Mouse (Mus musculus) CH12.LX (cell line): ENCODE measurements around the gene Otud7a. TPM values are rescaled to one million over a fixed set of nuclear protein-coding genes. Genes with fewer than 3 reads are reported as not detected.
A peak's percentile ranks its signal among the peaks of the same experiment; 100 is the strongest.

Source experiments
- DNase-seq: peaks from one replicate; pipeline ENCODE4 v3.0.0-alpha.2; 2013; ENCODE audit errors: extremely low read depth
- H3K27ac ChIP-seq: 2 replicates; pipeline ENCODE4 v1.5.1; 2012; ENCODE audit warnings: low read depth, mild to moderate bottlenecking, control low read depth, moderate library complexity; ENCODE audit not compliant: insufficient read depth
- H3K27me3 ChIP-seq: replicated peaks from 2 replicates; pipeline ENCODE3; 2012; ENCODE audit warnings: inconsistent platforms
- H3K36me3 ChIP-seq, 2 experiments: replicated peaks in 1 of 2; 2 replicates each; pipeline versions ENCODE3 to v1.6.1; 2012; ENCODE audit warnings: inconsistent platforms in 1 of 2, low read length in 1 of 2, mild to moderate bottlenecking in 1 of 2, mixed read lengths in 1 of 2, moderate library complexity in 1 of 2; ENCODE audit not compliant: control insufficient read depth in 1 of 2, insufficient read depth in 1 of 2
- H3K4me1 ChIP-seq, 2 experiments: 2 replicates each; pipeline ENCODE4 v1.6.1; 2012; ENCODE audit warnings: inconsistent platforms in 1 of 2, moderate library complexity in 1 of 2; ENCODE audit not compliant: insufficient read depth in 2 of 2, control insufficient read depth in 1 of 2
- H3K4me2 ChIP-seq: 2 replicates; pipeline ENCODE4 v1.6.1; 2012; ENCODE audit warnings: low read depth, mild to moderate bottlenecking, control low read depth; ENCODE audit not compliant: poor library complexity, insufficient read depth, severe bottlenecking
- H3K4me3 ChIP-seq, 3 experiments: fragments of 150-350 bp in 1 of 3; sonication (generic) in 1 of 3; replicated peaks in 1 of 3; 2 replicates each; pipeline versions ENCODE3 to v1.5.1; 2011 to 2012; ENCODE audit warnings: low read depth in 2 of 3, low read length in 2 of 3, mild to moderate bottlenecking in 2 of 3, moderate library complexity in 2 of 3, control low read depth in 1 of 3, improper control_type of control experiment in 1 of 3, inconsistent platforms in 1 of 3, mixed read lengths in 1 of 3; ENCODE audit not compliant: poor library complexity in 1 of 3
- H3K79me2 ChIP-seq: replicated peaks from 2 replicates; pipeline ENCODE4 v1.6.1; 2012; ENCODE audit warnings: mild to moderate bottlenecking, moderate library complexity; ENCODE audit not compliant: control insufficient read depth, poor library complexity, insufficient read depth, severe bottlenecking; ENCODE audit errors: extremely low read depth
- H3K9ac ChIP-seq: 2 replicates; pipeline ENCODE4 v1.6.1; 2012; ENCODE audit warnings: low read depth, mild to moderate bottlenecking, control low read depth, moderate library complexity; ENCODE audit not compliant: insufficient read depth
- H3K9me3 ChIP-seq: replicated peaks from 2 replicates; pipeline ENCODE3; 2012; ENCODE audit warnings: low read length, inconsistent platforms, mixed read lengths
- CTCF ChIP-seq, 2 experiments: IDR thresholded peaks in 1 of 2; conservative IDR thresholded peaks in 1 of 2; 2 replicates each; pipeline ENCODE4 v1.5.1; 2011 to 2012; ENCODE audit warnings: low read depth in 2 of 2, low read length in 2 of 2, improper control_type of control experiment in 1 of 2, inconsistent platforms in 1 of 2, mild to moderate bottlenecking in 1 of 2, moderate library complexity in 1 of 2
- ELF1 ChIP-seq: IDR thresholded peaks from 2 replicates; pipeline ENCODE4 v1.6.1; 2014; ENCODE audit warnings: low read depth, mild to moderate bottlenecking, inconsistent platforms, low read length, improper control_type of control experiment
- GABPA ChIP-seq: IDR thresholded peaks from 2 replicates; pipeline ENCODE4 v1.6.1; 2012; ENCODE audit warnings: low read depth, low read length, improper control_type of control experiment, inconsistent platforms; ENCODE audit not compliant: insufficient replicate concordance
- HCFC1 ChIP-seq: IDR thresholded peaks from 2 replicates; pipeline ENCODE4 v1.6.1; 2012; ENCODE audit warnings: low read depth, mild to moderate bottlenecking, inconsistent platforms, low read length, improper control_type of control experiment
- MAX ChIP-seq: IDR thresholded peaks from 2 replicates; pipeline ENCODE4 v1.6.1; 2011; ENCODE audit warnings: low read length, improper control_type of control experiment
- MXI1 ChIP-seq: IDR thresholded peaks from 2 replicates; pipeline ENCODE4 v1.6.1; 2011; ENCODE audit warnings: mild to moderate bottlenecking, low read depth, low read length, improper control_type of control experiment
- NELFE ChIP-seq: IDR thresholded peaks from 2 replicates; pipeline ENCODE4 v1.6.1; 2011; ENCODE audit warnings: low read depth, low read length, improper control_type of control experiment
- PAX5 ChIP-seq: IDR thresholded peaks from 2 replicates; pipeline ENCODE4 v1.6.1; 2012; ENCODE audit warnings: low read length, inconsistent platforms, mixed read lengths
- POLR2AphosphoS2 ChIP-seq: IDR thresholded peaks from 2 replicates; pipeline ENCODE4 v1.6.1; 2011; ENCODE audit warnings: low read depth, low read length, improper control_type of control experiment
- RAD21 ChIP-seq: IDR thresholded peaks from 2 replicates; pipeline ENCODE4 v1.6.1; 2011; ENCODE audit warnings: low read depth, mild to moderate bottlenecking, low read length, improper control_type of control experiment, moderate library complexity
- SMC3 ChIP-seq: IDR thresholded peaks from 2 replicates; pipeline ENCODE4 v1.6.1; 2011; ENCODE audit warnings: low read depth, low read length, improper control_type of control experiment
- TCF12 ChIP-seq: IDR thresholded peaks from 2 replicates; pipeline ENCODE4 v1.6.1; 2014; ENCODE audit warnings: low read depth, mild to moderate bottlenecking, inconsistent platforms, low read length, improper control_type of control experiment
- dilution Hi-C: fragments of 300-500 bp; cut with MboI; formaldehyde crosslinking; loops from 2 replicates; pipeline ENCODE4 v1.14.3; 2020; ENCODE audit warnings: low sequenced_read_pairs; ENCODE audit not compliant: extremely low pct_unique_long_range_greater_than_20kb, extremely low pct_ligation_motif_present
- in situ Hi-C: fragments of 300-500 bp; cut with MboI; formaldehyde crosslinking; loops from 3 replicates; pipeline ENCODE4 v1.14.3; 2019; ENCODE audit warnings: low sequenced_read_pairs, low pct_ligation_motif_present, low pct_unique_long_range_greater_than_20kb, mixed read lengths
- polyA plus RNA-seq: library from polyadenylated mRNA; unstranded; fragments of >175 nt; gene quantifications from 2 replicates; pipeline ENCODE4 v1.2.1, GENCODE M21; 2012; ENCODE audit warnings: low read depth; ENCODE audit not compliant: insufficient read length
- total RNA-seq, 2 experiments: library from RNA; depleted of rRNA; stranded (reverse); fragments of 300-350 nt in 1 of 2; fragments of >200 nt in 1 of 2; gene quantifications; 2 replicates each; pipeline ENCODE4 v1.2.3; 2012 to 2014

Otud7a gene
- total and polyA plus RNA-seq, 3 experiments = not detected

- Histone ChIP-seq H3K79me2 (no peaks in the 10 kb centered on the region), H3K9me3 (no peaks in the 10 kb centered on the region), H3K9ac (no peak overlapping the region), H3K27me3 (peaks cover 76% of the 10 kb centered on the region), H3K4me3 (no peak overlapping the region), H3K27ac (no peak overlapping the region), H3K4me1 (no peaks in the 10 kb centered on the region), H3K36me3 (no peaks in the 10 kb centered on the region), H3K4me2 (no peak overlapping the region)
- in situ Hi-C loops (loop anchor here (25.0 kb wide), 1 partner anchor 1007 kb away; no protein-coding TSS in a partner anchor), dilution Hi-C loops (no loop called here)
- DNase-seq = no peak
- TF ChIP-seq NELFE = no peak
- no peak for TF ChIP-seq TCF12
- no peak for TF ChIP-seq POLR2AphosphoS2
- no peak for TF ChIP-seq GABPA
- TF ChIP-seq MXI1 = no peak
- no peak for TF ChIP-seq MAX
- no peak for TF ChIP-seq ELF1
- TF ChIP-seq SMC3 = no peak
- no peak for TF ChIP-seq HCFC1
These were observed 285.5 kb downstream of the Otud7a start for GRCm38 (mm10) chr7:63730012-63730411.

DNA sequence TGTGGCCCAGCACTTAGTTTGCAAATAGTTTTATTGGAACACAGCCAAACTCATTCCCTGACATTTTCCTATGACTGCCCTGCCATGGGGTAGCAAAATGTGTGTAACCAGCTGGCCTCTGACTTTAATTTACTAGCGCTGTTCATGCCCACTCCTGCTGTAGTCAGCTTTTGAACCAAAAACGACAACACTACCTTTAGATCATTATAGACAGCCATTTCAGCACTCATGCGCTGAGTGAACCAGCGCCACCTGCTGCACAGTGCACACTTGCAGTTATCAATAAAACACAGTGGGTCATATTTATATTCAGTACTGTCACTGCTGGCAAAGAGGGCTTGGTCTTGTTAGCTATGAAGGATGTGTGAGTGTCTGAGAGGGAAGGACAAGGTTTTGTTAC, 293.2 kb downstream of the Otud7a start:
- Histone ChIP-seq H3K9me3 (peaks cover 2% of the 10 kb centered on the region), H3K79me2 (no peaks in the 10 kb centered on the region), H3K4me2 (no peak overlapping the region), H3K4me1 (no peaks in the 10 kb centered on the region), H3K4me3 (no peak overlapping the region), H3K36me3 (no peaks in the 10 kb centered on the region), H3K9ac (no peak overlapping the region), H3K27ac (no peak overlapping the region), H3K27me3 (peaks cover 74% of the 10 kb centered on the region)
- TF ChIP-seq CTCF (conservative IDR thresholded peaks at IDR 0.05 in 1 of 2, IDR thresholded peaks at IDR 0.05 in 1 of 2; ENCODE audit: low read depth in 2 of 2, low read length in 2 of 2) = peak; percentile 23 to 65; a peak in 3 of 4 replicates
- TF ChIP-seq PAX5 = no peak
- peak; percentile 25 for TF ChIP-seq RAD21
- TF ChIP-seq SMC3 = peak; percentile 31
- dilution Hi-C loops (no loop called here), in situ Hi-C loops (loop anchor here (25.0 kb wide), 1 partner anchor 1000 kb away; no protein-coding TSS in a partner anchor)
- DNase-seq = peak; percentile 12

- H3K4me1 ChIP-seq = no peaks in the 10 kb centered on the region
- DNase-seq = no peak
- H3K36me3 ChIP-seq = no peaks in the 10 kb centered on the region
- no peak overlapping the region for H3K4me3 ChIP-seq
- no peak for TF ChIP-seq SMC3
- no peak for TF ChIP-seq NELFE
- in situ Hi-C loops = loop anchor here (25.0 kb wide), 1 partner anchor 999 kb away; no protein-coding TSS in a partner anchor
- H3K27ac ChIP-seq = no peak overlapping the region
- H3K79me2 ChIP-seq = no peaks in the 10 kb centered on the region
- H3K27me3 ChIP-seq = peaks cover 70% of the 10 kb centered on the region
- H3K9ac ChIP-seq = no peak overlapping the region
- H3K9me3 ChIP-seq = peaks cover 2% of the 10 kb centered on the region
- dilution Hi-C loops = no loop called here
- no peak overlapping the region for H3K4me2 ChIP-seq
These were observed 293.6 kb downstream of the Otud7a start for GRCm38 (mm10) chr7:63738142-63738541.
